Mouse (Mus musculus) cerebellum, postnatal 25 days (tissue): ENCODE results near the gene Slc10a6.

ENCODE experiments used
- DNase-seq, 2 experiments: peaks; one replicate each; pipeline ENCODE4 v3.0.0; 2021; ENCODE audit warnings: mixed read lengths in 2 of 2

Slc10a6 gene

GRCm38 (mm10) chr5:103629111-103629764, at the start of gene Slc10a6:
TSS of gene Slc10a6 (minus strand) at chr5:103629403.
- DNase-seq, result peak; percentile 11 to 17

- no peak for DNase-seq
Measured at GRCm38 (mm10) chr5:103678974-103679373, 49.8 kb upstream of the Slc10a6 start.

GRCm38 (mm10) chr5:103677894-103678293, 48.7 kb upstream of the Slc10a6 start:
- no peak for DNase-seq

DNA sequence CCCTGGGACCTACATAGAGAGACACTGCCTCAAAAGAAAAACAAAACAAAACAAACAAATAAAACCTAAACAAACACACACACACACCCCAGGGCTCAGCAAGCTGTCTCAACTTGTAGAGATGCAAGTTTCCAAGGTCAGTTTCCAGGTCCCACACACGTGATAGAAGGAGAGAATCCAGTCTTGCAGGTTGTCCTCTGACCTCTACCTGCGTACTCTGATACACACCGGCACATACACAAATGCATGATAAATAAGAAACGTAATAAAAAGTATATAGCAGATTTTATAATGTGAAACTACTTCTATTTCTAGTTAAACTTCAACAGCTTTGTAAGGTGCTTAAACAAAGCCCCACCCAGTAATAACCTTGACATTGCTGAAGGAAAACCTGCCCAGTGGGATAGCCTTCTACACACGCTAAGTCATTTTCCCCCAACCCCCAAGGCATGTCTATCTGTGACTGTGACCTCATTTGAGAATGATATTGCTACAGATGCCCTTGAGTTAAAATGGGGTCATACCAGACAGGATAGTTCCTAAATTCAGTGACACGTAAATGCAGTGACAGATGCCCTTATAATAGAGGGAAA, 47.2 kb upstream of the Slc10a6 start:
- no peak for DNase-seq

DNA sequence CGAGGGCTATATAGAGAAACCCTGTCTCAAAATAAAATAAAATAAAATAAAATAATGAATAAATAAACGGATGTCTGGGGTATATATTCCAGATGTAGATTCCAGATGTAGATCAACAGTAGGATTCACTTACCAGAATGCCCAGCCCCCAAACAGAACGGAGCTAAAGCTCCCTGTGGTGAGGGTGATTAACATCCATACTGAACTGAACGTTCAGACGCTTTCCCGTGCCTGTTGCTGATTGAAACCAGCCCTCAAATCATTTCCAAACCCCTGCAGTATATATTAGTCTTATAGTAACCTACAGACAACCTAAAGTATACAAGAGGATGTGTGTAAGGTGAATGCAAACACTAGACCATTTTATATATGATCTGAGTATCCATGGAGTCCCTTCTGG, 45.3 kb upstream of the Slc10a6 start:
- DNase-seq, result no peak

- DNase-seq, result no peak
Measured at GRCm38 (mm10) chr5:103673611-103674010, 44.4 kb upstream of the Slc10a6 start.

GRCm38 (mm10) chr5:103671858-103672257, 42.7 kb upstream of the Slc10a6 start:
- DNase-seq, result no peak

DNA sequence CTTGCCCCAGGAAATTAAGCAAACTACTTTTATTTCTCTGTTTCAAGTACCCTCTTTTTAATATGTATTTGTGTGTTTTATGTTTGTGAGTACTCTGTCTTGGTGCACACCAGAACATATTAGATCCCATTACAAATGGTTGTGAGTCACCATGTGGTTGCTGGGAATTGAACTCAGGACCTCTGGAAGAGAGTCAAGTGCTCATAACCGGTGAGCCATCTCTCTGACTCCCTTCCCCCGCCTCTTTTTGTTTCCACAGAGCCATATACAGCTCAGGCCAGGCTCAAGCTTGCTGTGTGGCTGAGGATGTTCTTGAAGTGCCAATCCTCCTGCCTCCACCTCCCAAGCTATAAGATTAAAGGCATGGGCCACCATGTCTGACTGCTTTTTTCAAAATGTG, 36.7 kb upstream of the Slc10a6 start:
- no peak for DNase-seq

DNA sequence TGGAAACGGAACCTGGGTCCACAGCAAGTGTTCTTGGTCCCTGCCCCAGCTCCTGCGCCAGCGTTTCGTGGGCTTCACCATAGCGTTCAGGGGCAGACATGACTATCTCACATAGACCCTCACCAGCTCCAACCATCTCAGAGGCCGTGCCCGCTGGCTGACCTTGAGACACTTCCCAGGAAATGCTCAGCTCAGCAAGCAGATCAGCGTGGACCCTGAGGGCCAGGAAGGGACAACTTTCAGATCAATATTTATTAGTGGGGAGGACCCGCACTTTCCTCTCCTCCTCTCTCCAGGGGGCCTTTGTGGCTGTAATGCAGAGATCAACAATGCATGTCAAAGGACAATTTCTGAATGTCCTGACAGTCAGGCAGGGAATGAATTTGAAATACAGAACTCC, 35.7 kb upstream of the Slc10a6 start:
- DNase-seq, result no peak

- peak in 1 of 2 experiments; percentile 27 for DNase-seq
Measured at GRCm38 (mm10) chr5:103659571-103659970, 30.4 kb upstream of the Slc10a6 start.

GRCm38 (mm10) chr5:103658921-103659320, 29.7 kb upstream of the Slc10a6 start:
- DNase-seq, result peak in 1 of 2 experiments; percentile 26

GRCm38 (mm10) chr5:103655346-103656118, 26.3 kb upstream of the Slc10a6 start, which contains the start of gene 1700016H13Rik:
TSS of gene 1700016H13Rik (minus strand) at chr5:103656010.
- DNase-seq, result peak; percentile 65 to 80

- DNase-seq, result no peak
Measured at GRCm38 (mm10) chr5:103654780-103655179, 25.6 kb upstream of the Slc10a6 start.

DNA sequence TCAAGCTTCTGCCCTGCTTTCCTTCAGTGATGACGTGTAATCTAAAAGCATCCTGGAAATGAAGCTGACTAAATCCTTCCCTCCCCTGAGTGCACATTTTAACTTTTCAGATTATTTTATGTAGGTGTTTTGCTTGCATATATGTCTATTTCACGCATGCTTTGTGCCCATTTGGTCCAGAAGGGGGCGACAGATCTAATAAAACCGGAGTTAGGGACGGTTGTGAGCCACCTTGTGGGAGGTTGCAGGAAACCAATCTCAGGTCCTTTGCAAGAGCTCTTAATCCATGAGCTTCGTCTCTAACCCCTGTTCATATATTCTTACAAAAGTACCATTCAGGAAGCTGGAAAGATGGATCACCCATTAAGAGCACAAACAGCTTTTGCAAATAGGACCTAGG, 25.0 kb upstream of the Slc10a6 start:
- DNase-seq, result peak in 1 of 2 experiments; percentile 32

DNA sequence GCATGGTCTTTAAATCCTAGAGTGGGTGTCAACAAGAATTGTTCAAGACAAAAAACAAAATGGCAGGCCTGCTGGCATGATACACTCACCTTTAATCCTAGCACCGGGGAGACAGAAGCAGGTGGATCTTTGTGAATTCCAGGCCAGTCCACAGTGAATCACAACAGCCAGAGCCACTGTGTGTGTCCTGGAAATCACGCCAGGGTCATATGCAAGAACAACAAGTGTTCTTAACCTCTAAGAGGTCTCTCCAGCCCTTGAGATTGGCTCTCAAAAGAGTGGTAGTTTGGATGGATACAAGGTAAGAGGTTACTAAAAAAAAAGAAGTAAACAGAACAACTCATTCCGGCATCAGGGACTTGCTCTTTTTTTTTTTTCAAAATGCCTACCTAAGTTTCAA, 18.1 kb upstream of the Slc10a6 start:
- no peak for DNase-seq

GRCm38 (mm10) chr5:103644167-103644566, 15.0 kb upstream of the Slc10a6 start:
- DNase-seq, result no peak

GRCm38 (mm10) chr5:103637162-103637561, 8.0 kb upstream of the Slc10a6 start:
- no peak for DNase-seq

- no peak for DNase-seq
Measured at GRCm38 (mm10) chr5:103629854-103630580, 814 bp upstream of the Slc10a6 start.

- no peak for DNase-seq
Measured at GRCm38 (mm10) chr5:103628499-103628898, 704 bp downstream of the Slc10a6 start.

DNA sequence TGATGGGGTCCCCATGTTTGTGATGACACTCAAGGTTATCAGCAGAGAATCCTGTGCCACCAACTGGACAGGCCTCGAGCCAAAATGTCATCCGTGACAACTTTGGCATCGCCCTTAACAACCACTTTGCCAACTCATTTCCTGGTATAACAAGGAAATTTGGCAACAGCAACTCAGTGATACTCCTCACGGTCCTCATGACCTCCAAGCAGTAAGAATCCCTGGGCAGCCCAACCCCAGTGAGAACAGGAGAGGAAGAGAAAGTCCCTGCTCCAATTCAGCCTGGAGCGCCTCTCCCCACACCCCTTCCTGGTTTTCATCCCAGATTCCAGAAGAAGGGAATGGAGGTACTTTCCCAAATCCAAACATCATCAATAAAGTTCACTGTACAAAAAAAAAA, 4.4 kb downstream of the Slc10a6 start:
- no peak for DNase-seq

- DNase-seq, result no peak
Measured at GRCm38 (mm10) chr5:103622321-103622720, 6.9 kb downstream of the Slc10a6 start.

DNA sequence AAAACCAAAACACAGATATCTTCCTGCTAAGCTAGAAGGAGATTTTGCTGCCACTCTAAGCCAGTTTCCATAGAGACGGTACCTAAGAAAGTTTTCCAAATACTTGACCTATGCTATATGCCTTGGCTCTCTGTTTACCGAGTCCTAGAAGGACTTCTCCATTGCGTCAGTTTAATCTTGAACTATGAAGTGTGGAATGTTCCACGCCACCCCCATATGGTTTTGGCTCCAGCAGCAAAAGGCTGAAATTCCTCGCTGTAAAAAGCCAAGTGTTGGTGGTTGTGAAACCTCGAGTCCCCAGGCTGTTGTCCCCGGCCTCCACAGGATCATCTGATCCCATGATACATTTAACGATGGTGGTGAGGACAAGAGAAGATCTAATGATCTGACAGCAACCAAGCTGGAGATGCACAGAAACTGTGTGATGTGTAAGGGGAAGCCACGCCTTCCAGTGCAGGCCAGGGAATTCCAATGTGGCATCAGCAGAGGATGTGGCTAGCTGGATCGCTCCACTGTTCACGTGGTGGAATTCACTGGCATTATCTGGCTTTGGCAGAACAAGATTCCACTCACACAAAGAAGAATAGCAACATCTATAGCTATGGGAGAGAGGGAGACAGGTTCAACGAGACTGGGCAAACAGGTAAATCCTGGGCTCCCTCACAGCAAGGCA, 8.8 kb downstream of the Slc10a6 start:
- DNase-seq, result no peak

DNA sequence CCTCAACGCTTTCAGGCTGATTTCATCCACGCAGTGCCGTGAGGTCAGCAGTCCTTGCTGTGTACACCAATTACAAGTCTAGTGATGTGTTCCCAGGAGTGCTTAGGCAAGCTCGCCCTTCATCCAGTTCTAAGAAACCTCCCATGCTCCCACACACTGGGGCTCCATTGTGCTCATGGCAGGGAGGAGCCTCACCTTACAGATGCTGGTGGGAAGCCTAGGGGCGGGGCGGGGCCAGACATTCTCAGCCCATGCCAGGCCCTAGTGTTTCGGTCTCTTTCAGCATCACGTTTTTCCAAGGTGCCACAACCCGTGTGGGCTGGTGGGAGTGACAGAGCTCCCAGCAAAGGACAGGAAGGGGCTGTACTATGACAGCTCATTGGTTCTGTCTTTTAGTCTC, 12.0 kb downstream of the Slc10a6 start:
- no peak for DNase-seq
